Mouse (Mus musculus): ENCODE measurements around the gene Zc3h6. TPM values are rescaled to one million over a fixed set of nuclear protein-coding genes. Genes with fewer than 3 reads are reported as not detected.

The Zc3h6 gene
- 0.95 and 1.5 TPM in 2 replicates for polyA plus RNA-seq (2015; fragmentation: Nextera tagmentation; extraction: Ambion mirVana)

DNA sequence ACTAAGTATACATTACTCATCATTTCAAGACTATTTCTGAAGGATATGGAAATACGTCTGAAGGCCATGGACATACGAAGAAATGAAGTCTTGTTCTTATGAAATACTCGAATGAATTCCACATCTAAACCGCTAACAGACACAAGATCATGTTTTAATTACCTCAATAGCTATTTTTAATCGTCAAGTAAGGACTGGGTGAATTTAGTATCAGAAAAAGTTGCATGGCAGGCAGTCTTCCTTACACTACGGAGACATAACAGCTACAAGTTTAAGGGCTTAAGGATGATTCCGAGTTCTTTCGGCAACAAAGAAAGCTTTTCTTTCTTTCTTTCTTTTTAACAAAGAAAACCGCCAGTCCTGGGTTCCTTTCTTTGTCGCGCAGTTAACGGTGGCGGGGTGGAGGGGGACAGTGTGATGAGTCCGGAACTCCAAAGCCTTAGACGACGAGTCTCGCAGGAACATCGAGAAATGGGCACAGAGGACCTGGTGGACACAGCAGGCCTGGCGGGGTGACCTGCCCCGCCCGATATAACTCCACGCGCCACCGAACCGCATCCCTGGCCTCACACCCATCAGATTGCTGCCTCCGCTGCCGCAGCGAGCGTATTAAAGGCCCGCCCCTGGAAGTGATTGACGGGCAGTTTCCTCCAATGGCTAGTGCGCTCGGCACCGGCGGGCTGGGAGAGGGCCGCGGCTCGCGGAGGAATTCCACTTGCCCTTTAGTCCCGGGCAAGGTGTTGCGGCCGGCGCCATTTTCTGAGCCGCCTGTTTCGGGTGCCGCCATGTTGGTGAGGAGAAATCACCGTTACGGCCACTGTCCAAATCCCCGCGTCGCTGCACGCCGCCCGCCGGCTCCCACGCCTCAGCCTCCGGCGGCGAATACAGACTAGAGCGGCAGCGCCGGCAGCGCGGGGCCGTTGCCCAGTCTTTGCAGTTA lies at the start of gene Zc3h6:
TSS of gene Zc3h6 (plus strand) at position 762 of the 940 bp plus-strand sequence.
- WGBS, result under 1% methylated on average over 65 of the region's 65 CpGs
- Histone ChIP-seq H3K9ac (ENCODE audit: low read length) (peak within 1 kb of the TSS; percentile 100), H3K27me3 (ENCODE audit: control insufficient read depth, insufficient read depth, low read length) (no peaks in the 10 kb centered on the region), H3K4me2 (ENCODE audit: low read depth, low read length) (peak within 1 kb of the TSS; percentile 58), H3K9me3 (replicated peaks; ENCODE audit: control insufficient read depth, low read length) (no peaks in the 10 kb centered on the region), H3K27ac (ENCODE audit: low read length) (peak within 1 kb of the TSS; percentile 100), H3K4me3 (replicated peaks; ENCODE audit: low read length) (peak within 1 kb of the TSS; percentile 92), H3K36me3 (ENCODE audit: control insufficient read depth, insufficient read depth, low read length) (no peaks in the 10 kb centered on the region), H3K4me1 (ENCODE audit: control insufficient read depth, insufficient read depth, low read length) (0 out of 2 replicates have a peak, but pooled peaks cover 7% of the 10 kb centered on the region)
- ATAC-seq (ENCODE audit: insufficient read depth, low FRiP score), result peak; percentile 98

DNA sequence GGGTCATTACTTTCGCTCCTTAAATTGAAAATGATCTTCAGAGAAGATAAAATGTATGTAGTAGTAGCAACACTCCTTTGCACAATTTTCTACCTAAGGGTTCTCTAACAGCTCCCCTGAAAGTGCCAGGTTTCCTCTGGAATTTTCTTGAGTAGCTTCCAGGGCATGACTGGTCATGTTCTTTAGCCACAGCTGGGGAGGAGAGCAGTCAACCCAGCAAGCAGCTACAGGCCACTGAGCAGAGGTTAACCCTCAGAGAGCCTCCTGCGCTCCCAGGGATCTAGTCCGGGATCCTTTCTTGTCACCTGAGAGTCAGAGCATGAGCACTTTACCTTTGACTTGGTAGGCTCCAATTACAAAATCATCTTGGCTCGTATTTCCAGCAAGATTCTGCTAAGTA lies 42.4 kb upstream of the Zc3h6 start:
- Histone ChIP-seq H3K4me2 (ENCODE audit: low read depth, low read length) (no peak overlapping the region), H3K36me3 (ENCODE audit: control insufficient read depth, insufficient read depth, low read length) (peaks cover 3% of the 10 kb centered on the region; the same call in 1 of the 2 replicates), H3K9ac (ENCODE audit: low read length) (no peak overlapping the region), H3K27ac (ENCODE audit: low read length) (no peak overlapping the region), H3K4me3 (replicated peaks; ENCODE audit: low read length) (no peak overlapping the region), H3K27me3 (ENCODE audit: control insufficient read depth, insufficient read depth, low read length) (no peaks in the 10 kb centered on the region), H3K9me3 (replicated peaks; ENCODE audit: control insufficient read depth, low read length) (no peaks in the 10 kb centered on the region), H3K4me1 (ENCODE audit: control insufficient read depth, insufficient read depth, low read length) (no peaks in the 10 kb centered on the region)
- ATAC-seq (ENCODE audit: insufficient read depth, low FRiP score), result no peak
- 90% methylated on average over 4 of the region's 4 CpGs for WGBS

- Histone ChIP-seq H3K4me1 (ENCODE audit: control insufficient read depth, insufficient read depth, low read length) (no peaks in the 10 kb centered on the region), H3K4me3 (replicated peaks; ENCODE audit: low read length) (no peak overlapping the region)
- no peak for ATAC-seq (ENCODE audit: insufficient read depth, low FRiP score)
Observed at GRCm38 (mm10) chr2:128928446-128928845, 38.8 kb upstream of the Zc3h6 start.

GRCm38 (mm10) chr2:128930704-128931103 lies 36.5 kb upstream of the Zc3h6 start:
- no peak for ATAC-seq (ENCODE audit: insufficient read depth, low FRiP score)
- Histone ChIP-seq H3K36me3 (ENCODE audit: control insufficient read depth, insufficient read depth, low read length) (peaks cover 8% of the 10 kb centered on the region; the same call in 1 of the 2 replicates), H3K27ac (ENCODE audit: low read length) (no peak overlapping the region)

More at GRCm38 (mm10) chr2:128928446-128928845, 38.8 kb upstream of the Zc3h6 start:
- Histone ChIP-seq H3K9ac (ENCODE audit: low read length) (no peak overlapping the region), H3K27ac (ENCODE audit: low read length) (no peak overlapping the region), H3K27me3 (ENCODE audit: control insufficient read depth, insufficient read depth, low read length) (no peaks in the 10 kb centered on the region), H3K9me3 (replicated peaks; ENCODE audit: control insufficient read depth, low read length) (no peaks in the 10 kb centered on the region), H3K36me3 (ENCODE audit: control insufficient read depth, insufficient read depth, low read length) (peaks cover 3% of the 10 kb centered on the region; the same call in 1 of the 2 replicates), H3K4me2 (ENCODE audit: low read depth, low read length) (no peak overlapping the region)
- WGBS, result 84% methylated on average over 3 of the region's 3 CpGs

DNA sequence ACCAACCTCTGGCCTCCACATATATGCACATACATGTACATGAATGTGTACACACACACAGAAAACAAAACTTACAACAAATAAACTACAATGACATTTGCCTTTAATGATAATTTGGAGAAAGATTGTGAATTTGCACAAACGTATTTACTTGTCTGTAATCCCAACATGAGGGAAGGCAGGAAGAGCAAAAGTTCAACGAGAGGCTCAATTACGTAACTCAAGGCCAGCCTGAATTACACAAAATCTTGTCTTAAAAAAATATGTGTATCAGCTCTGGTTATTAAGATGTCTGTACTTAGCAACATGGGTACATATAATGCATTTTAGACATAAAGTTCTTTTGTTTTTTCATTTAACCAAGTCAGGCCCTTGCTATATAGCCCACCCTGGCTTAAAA lies 30.9 kb upstream of the Zc3h6 start:
- H3K9me3 ChIP-seq (replicated peaks; ENCODE audit: control insufficient read depth, low read length), result no peaks in the 10 kb centered on the region
- no peaks in the 10 kb centered on the region for H3K27me3 ChIP-seq (ENCODE audit: control insufficient read depth, insufficient read depth, low read length)
- no peak overlapping the region for H3K4me3 ChIP-seq (replicated peaks; ENCODE audit: low read length)
- 0 out of 2 replicates have a peak, but pooled peaks cover 5% of the 10 kb centered on the region for H3K36me3 ChIP-seq (ENCODE audit: control insufficient read depth, insufficient read depth, low read length)
- H3K9ac ChIP-seq (ENCODE audit: low read length), result no peak overlapping the region
- no peak overlapping the region for H3K4me2 ChIP-seq (ENCODE audit: low read depth, low read length)
- 80% methylated on average over 3 of the region's 3 CpGs for WGBS
- no peak overlapping the region for H3K27ac ChIP-seq (ENCODE audit: low read length)
- no peak for ATAC-seq (ENCODE audit: insufficient read depth, low FRiP score)
- H3K4me1 ChIP-seq (ENCODE audit: control insufficient read depth, insufficient read depth, low read length), result no peaks in the 10 kb centered on the region

More at GRCm38 (mm10) chr2:128930704-128931103, 36.5 kb upstream of the Zc3h6 start:
- Histone ChIP-seq H3K4me3 (replicated peaks; ENCODE audit: low read length) (no peak overlapping the region), H3K9me3 (replicated peaks; ENCODE audit: control insufficient read depth, low read length) (no peaks in the 10 kb centered on the region), H3K9ac (ENCODE audit: low read length) (no peak overlapping the region), H3K4me2 (ENCODE audit: low read depth, low read length) (no peak overlapping the region), H3K4me1 (ENCODE audit: control insufficient read depth, insufficient read depth, low read length) (no peaks in the 10 kb centered on the region), H3K27me3 (ENCODE audit: control insufficient read depth, insufficient read depth, low read length) (no peaks in the 10 kb centered on the region)

DNA sequence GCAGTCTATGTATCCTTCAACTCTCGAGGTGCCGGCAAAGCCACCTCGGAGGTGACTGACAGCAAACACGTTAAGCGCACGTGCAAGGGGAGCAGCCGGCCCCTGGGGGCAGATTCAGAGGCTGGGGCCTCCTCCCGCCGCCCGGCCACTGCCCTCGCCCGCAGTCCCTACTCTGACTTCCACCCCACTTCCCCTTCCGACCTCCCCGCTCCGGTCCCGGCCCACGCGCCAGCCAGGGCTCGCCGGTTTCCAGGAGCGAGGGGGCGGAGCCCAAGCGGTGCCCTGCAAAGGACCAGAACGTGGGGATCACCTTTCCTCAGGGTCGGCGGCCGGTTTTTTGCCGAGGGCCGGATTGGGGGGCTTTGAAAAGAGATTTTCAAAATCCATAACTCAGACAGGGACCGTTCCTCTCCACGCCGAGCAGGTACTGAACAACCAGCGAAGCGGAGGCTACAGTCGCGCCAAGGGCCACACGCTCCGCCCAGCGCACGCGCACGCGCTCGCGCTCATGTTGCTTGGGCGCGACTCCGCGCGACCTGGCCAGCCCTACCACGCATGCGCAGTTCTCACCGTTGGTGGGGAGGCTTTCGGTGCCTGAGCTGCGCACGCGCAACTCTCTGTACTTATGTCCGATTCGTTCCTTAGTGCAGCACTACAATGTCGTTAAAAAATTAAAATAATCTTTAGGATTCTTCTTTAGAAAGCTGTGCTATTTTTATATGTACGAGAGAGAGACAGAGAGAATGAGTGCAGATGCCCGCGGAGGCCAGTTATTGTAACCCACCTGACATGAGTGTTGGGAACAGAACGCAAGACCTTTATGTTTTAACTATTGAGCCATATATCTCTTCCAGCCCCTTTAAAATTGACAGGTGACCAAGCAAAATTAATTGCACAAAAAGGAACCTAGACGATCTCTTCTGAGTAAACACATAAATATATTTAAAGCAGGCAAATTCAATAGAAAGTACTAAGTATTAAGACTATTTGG lies 23.4 kb upstream of the Zc3h6 start, which contains the start of gene Zc3h8:
TSS of gene Zc3h8 (minus strand) at position 540 of the 991 bp plus-strand sequence.
- peak within 1 kb of the TSS; percentile 73 for H3K4me3 ChIP-seq (replicated peaks; ENCODE audit: low read length)
- H3K27ac ChIP-seq (ENCODE audit: low read length), result peak within 1 kb of the TSS; percentile 83
- no peaks in the 10 kb centered on the region for H3K27me3 ChIP-seq (ENCODE audit: control insufficient read depth, insufficient read depth, low read length)
- no peaks in the 10 kb centered on the region for H3K36me3 ChIP-seq (ENCODE audit: control insufficient read depth, insufficient read depth, low read length)
- peak within 1 kb of the TSS; percentile 83 for H3K9ac ChIP-seq (ENCODE audit: low read length)
- H3K4me2 ChIP-seq (ENCODE audit: low read depth, low read length), result peak within 1 kb of the TSS; percentile 57
- H3K4me1 ChIP-seq (ENCODE audit: control insufficient read depth, insufficient read depth, low read length), result peaks cover 4% of the 10 kb centered on the region; the same call in 1 of the 2 replicates
- peak; percentile 95 for ATAC-seq (ENCODE audit: insufficient read depth, low FRiP score)
- 1% methylated on average over 65 of the region's 65 CpGs for WGBS
- H3K9me3 ChIP-seq (replicated peaks; ENCODE audit: control insufficient read depth, low read length), result no peaks in the 10 kb centered on the region

DNA sequence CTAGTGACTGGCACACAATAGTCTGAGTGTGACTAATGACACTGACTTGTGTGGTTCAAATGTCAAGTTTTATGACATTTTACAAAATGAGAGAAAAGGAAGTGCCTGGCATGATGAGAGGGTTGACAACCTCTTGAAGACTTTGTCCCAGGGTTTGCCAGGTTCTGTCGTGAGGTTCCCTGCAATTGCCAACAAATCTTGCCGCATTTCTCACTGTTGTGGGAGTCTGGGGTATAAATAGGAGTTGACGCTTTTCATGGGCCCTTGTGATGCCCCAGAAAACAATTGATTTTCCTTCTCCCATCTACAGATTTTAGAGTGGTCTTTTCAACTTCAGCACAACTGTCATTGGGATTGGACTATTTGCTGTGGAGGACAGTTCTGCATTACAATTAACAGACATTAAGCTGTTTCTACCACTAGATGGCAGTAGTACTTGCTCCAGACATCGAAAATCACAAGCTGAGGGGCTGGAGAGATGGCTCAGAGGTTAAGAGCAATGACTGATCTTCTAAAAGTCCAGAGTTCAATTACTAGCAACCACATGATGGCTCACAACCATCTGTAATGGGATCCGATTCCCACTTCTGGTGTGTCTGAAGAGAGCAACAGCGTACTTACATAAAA lies 19.1 kb upstream of the Zc3h6 start:
- ATAC-seq (ENCODE audit: insufficient read depth, low FRiP score), result no peak
- no peaks in the 10 kb centered on the region for H3K9me3 ChIP-seq (replicated peaks; ENCODE audit: control insufficient read depth, low read length)
- no peaks in the 10 kb centered on the region for H3K4me1 ChIP-seq (ENCODE audit: control insufficient read depth, insufficient read depth, low read length)
- 35% methylated on average over 6 of the region's 6 CpGs for WGBS
- no peak overlapping the region for H3K27ac ChIP-seq (ENCODE audit: low read length)
- no peaks in the 10 kb centered on the region for H3K36me3 ChIP-seq (ENCODE audit: control insufficient read depth, insufficient read depth, low read length)
- H3K27me3 ChIP-seq (ENCODE audit: control insufficient read depth, insufficient read depth, low read length), result no peaks in the 10 kb centered on the region
- H3K4me3 ChIP-seq (replicated peaks; ENCODE audit: low read length), result no peak overlapping the region
- H3K4me2 ChIP-seq (ENCODE audit: low read depth, low read length), result no peak overlapping the region
- no peak overlapping the region for H3K9ac ChIP-seq (ENCODE audit: low read length)

- Histone ChIP-seq H3K27me3 (ENCODE audit: control insufficient read depth, insufficient read depth, low read length) (no peaks in the 10 kb centered on the region), H3K4me3 (replicated peaks; ENCODE audit: low read length) (no peak overlapping the region), H3K9me3 (replicated peaks; ENCODE audit: control insufficient read depth, low read length) (no peaks in the 10 kb centered on the region), H3K4me2 (ENCODE audit: low read depth, low read length) (no peak overlapping the region), H3K9ac (ENCODE audit: low read length) (no peak overlapping the region), H3K36me3 (ENCODE audit: control insufficient read depth, insufficient read depth, low read length) (no peaks in the 10 kb centered on the region), H3K4me1 (ENCODE audit: control insufficient read depth, insufficient read depth, low read length) (no peaks in the 10 kb centered on the region), H3K27ac (ENCODE audit: low read length) (no peak overlapping the region)
- ATAC-seq (ENCODE audit: insufficient read depth, low FRiP score), result no peak
Observed at GRCm38 (mm10) chr2:128954186-128954585, 13.0 kb upstream of the Zc3h6 start.
